17 mouse cellular contexts compared by ENCODE assay signal in the genomic region with DNA sequence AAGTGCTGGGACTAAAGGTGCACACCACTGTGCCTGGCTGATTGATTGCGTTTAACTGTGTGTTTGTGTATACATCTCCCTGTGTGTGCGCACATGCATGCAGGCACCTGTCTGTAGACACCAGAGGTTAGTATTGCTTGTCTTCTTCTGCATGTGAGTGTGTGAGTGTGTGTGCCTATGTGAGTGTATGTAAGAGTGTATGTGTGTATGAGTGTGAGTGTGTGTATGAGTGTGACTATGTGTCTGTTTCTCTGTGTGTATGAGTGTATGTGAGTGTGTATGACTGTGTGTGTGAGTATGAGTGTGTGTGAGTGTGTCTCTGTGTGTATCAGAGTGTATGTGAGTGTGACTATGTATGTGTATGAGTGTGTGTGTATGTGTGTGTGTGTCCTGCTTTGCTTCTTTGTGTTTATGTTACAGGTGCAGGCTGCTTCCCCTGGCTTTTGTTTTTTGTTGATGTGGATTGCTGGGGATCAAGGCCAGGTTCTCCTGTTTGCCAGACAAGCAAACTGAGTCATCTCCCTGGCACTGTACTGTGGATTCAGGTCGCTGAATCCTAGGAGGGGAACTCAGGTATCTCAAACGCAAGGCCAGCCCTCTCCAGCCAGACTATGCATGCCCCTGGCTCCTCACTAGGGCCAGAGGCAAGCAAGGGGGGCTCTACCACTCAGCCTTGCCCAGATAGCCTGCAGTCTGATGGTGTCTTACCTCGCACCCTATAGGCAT. TPM values are rescaled to one million over a fixed set of nuclear protein-coding genes. Genes with fewer than 3 reads are reported as not detected.
DNase-seq lines count a peak whose midpoint lies in the region; ATAC-seq and TF ChIP-seq lines count a peak whose summit lies in the region.
"Had no signal": no experiment of that assay in that cellular context is flagged by ENCODE, and none has a peak within 500 bp of the region (broad histone marks: within the 10 kb centered on the region; RNA-seq: fewer than 3 reads in every experiment).

No protein-coding gene starts in this region.

- peak overlapping the region; percentile 51 for H3K27ac ChIP-seq in heart, embryonic 13.5 days (replicated peaks)
- peak overlapping the region; percentile 46; the same call in 1 of the 2 replicates for H3K27ac ChIP-seq in limb, embryonic 12.5 days
- H3K27ac ChIP-seq in limb, embryonic 10.5 days, result no peak overlapping the region
- no peak overlapping the region for H3K27ac ChIP-seq in MEL (ENCODE audit: control insufficient read depth, low read depth, low read length)
- H3K27ac ChIP-seq in embryonic facial prominence, embryonic 14.5 days (replicated peaks; ENCODE audit: low read depth, low read length), result 0 out of 2 replicates have a peak overlapping the region, but pooled peaks have one; percentile 4
- H3K27ac ChIP-seq: limb, embryonic 13.5 days had no signal

- no peak overlapping the region for H3K9ac ChIP-seq in heart, embryonic 13.5 days
- H3K9ac ChIP-seq in limb, embryonic 12.5 days (replicated peaks), result no peak overlapping the region; the same call in 1 of the 2 replicates
- H3K9ac ChIP-seq in MEL (ENCODE audit: control insufficient read depth, low read depth, low read length, poor library complexity, severe bottlenecking), result no peak overlapping the region
- no peak overlapping the region for H3K9ac ChIP-seq in embryonic facial prominence, embryonic 14.5 days (ENCODE audit: low read depth, low read length)
- H3K9ac ChIP-seq: limb, embryonic 13.5 days had no signal

- no peak for TF ChIP-seq RAD21 in MEL (IDR thresholded peaks at IDR 0.05; ENCODE audit: low read depth, low read length)

- no peaks in the 10 kb centered on the region for H3K36me3 ChIP-seq in heart, embryonic 13.5 days
- no peaks in the 10 kb centered on the region for H3K36me3 ChIP-seq in limb, embryonic 12.5 days
- no peaks in the 10 kb centered on the region for H3K36me3 ChIP-seq in limb, embryonic 10.5 days
- no peaks in the 10 kb centered on the region for H3K36me3 ChIP-seq in MEL (ENCODE audit: control insufficient read depth in 1 of 2, insufficient read depth in 2 of 2, low read length in 2 of 2)
- H3K36me3 ChIP-seq in embryonic facial prominence, embryonic 14.5 days (ENCODE audit: control insufficient read depth, insufficient read depth, low read length), result no peaks in the 10 kb centered on the region
- H3K36me3 ChIP-seq: limb, embryonic 13.5 days had no signal

- no peak for ATAC-seq in heart, embryonic 13.5 days (ENCODE audit: extremely low read depth, insufficient number of reproducible peaks, low FRiP score, low TSS enrichment)
- no peak for ATAC-seq in limb, embryonic 12.5 days (ENCODE audit: insufficient number of reproducible peaks, insufficient read depth, low FRiP score, low TSS enrichment, low read depth)
- ATAC-seq in embryonic facial prominence, embryonic 14.5 days (ENCODE audit: low read depth), result no peak
- ATAC-seq: inflammation-experienced regulatory T-cells, adult 6 months; midbrain, embryonic 16.5 days had no signal

- no peak for TF ChIP-seq POLR2A in MEL (IDR thresholded peaks at IDR 0.05; ENCODE audit: control insufficient read depth in 1 of 2, insufficient read depth in 1 of 2, low read depth in 1 of 2, low read length in 2 of 2, poor library complexity in 1 of 2)

- H3K4me3 ChIP-seq in heart, embryonic 13.5 days, result no peak overlapping the region
- H3K4me3 ChIP-seq in limb, embryonic 12.5 days (replicated peaks), result no peak overlapping the region
- no peak overlapping the region for H3K4me3 ChIP-seq in limb, embryonic 10.5 days
- H3K4me3 ChIP-seq in MEL (ENCODE audit: control insufficient read depth in 1 of 2, insufficient read depth in 1 of 2, low read depth in 2 of 2, low read length in 2 of 2), result no peak overlapping the region
- no peak overlapping the region for H3K4me3 ChIP-seq in embryonic facial prominence, embryonic 14.5 days (ENCODE audit: low read depth, low read length)
- H3K4me3 ChIP-seq: erythroblast, embryonic 14.5 days; limb, embryonic 13.5 days had no signal

- no peak for TF ChIP-seq EP300 in MEL (IDR thresholded peaks at IDR 0.05; ENCODE audit: low read depth in 1 of 2, low read length in 2 of 2)

- no peak overlapping the region for H3K4me2 ChIP-seq in heart, embryonic 13.5 days
- H3K4me2 ChIP-seq in limb, embryonic 12.5 days, result no peak overlapping the region
- H3K4me2 ChIP-seq in embryonic facial prominence, embryonic 14.5 days (ENCODE audit: low read depth, low read length), result no peak overlapping the region
- H3K4me2 ChIP-seq: limb, embryonic 13.5 days had no signal

- no peak for DNase-seq in heart, postnatal 4 days
- no peak for DNase-seq in limb, embryonic 10.5 days (ENCODE audit: low spot score)
- DNase-seq in MEL (ENCODE audit: low read depth, low spot score), result no peak
- DNase-seq in embryonic facial prominence, embryonic 14.5 days (ENCODE audit: low spot score), result no peak
- DNase-seq in thymus, postnatal 36 days, result no peak
- DNase-seq: cerebellum, adult 11 months; lung, postnatal 14 days had no signal

- no peak for TF ChIP-seq CTCF in MEL (IDR thresholded peaks at IDR 0.05 in 2 of 3, conservative IDR thresholded peaks at IDR 0.05 in 1 of 3; ENCODE audit: control insufficient read depth in 1 of 3, insufficient read depth in 1 of 3, low read depth in 2 of 3, low read length in 3 of 3, poor library complexity in 1 of 3, severe bottlenecking in 1 of 3)

- H3K27me3 ChIP-seq in heart, embryonic 13.5 days (replicated peaks), result no peaks in the 10 kb centered on the region
- H3K27me3 ChIP-seq in limb, embryonic 12.5 days, result no peaks in the 10 kb centered on the region
- no peaks in the 10 kb centered on the region for H3K27me3 ChIP-seq in limb, embryonic 10.5 days (ENCODE audit: low read depth, poor library complexity, severe bottlenecking)
- peaks cover 5 to 8% of the 10 kb centered on the region in 2 experiments for H3K27me3 ChIP-seq in MEL (ENCODE audit: control insufficient read depth in 1 of 2, insufficient read depth in 2 of 2, low read length in 2 of 2)
- no peaks in the 10 kb centered on the region for H3K27me3 ChIP-seq in embryonic facial prominence, embryonic 14.5 days (replicated peaks; ENCODE audit: control insufficient read depth, insufficient read depth, low read length)
- H3K27me3 ChIP-seq: limb, embryonic 13.5 days had no signal

- no peaks in the 10 kb centered on the region for H3K79me2 ChIP-seq in MEL (ENCODE audit: control insufficient read depth, insufficient read depth, low read length, poor library complexity)

- no peaks in the 10 kb centered on the region for H3K4me1 ChIP-seq in heart, embryonic 13.5 days
- H3K4me1 ChIP-seq in limb, embryonic 12.5 days (replicated peaks), result no peaks in the 10 kb centered on the region; the same call in 1 of the 2 replicates
- 0 out of 2 replicates have a peak, but pooled peaks cover 11% of the 10 kb centered on the region for H3K4me1 ChIP-seq in limb, embryonic 10.5 days
- no peaks in the 10 kb centered on the region for H3K4me1 ChIP-seq in MEL (ENCODE audit: control insufficient read depth in 1 of 2, insufficient read depth in 2 of 2, low read length in 2 of 2)
- no peaks in the 10 kb centered on the region for H3K4me1 ChIP-seq in embryonic facial prominence, embryonic 14.5 days (ENCODE audit: control insufficient read depth, insufficient read depth, low read length)

- 65% methylated on average over 5 of the region's 5 CpGs for WGBS in heart, embryonic 13.5 days
- WGBS in limb, embryonic 12.5 days, result 79% methylated on average over 5 of the region's 5 CpGs
- WGBS in limb, embryonic 10.5 days, result 76% methylated on average over 5 of the region's 5 CpGs
- 62% methylated on average over 5 of the region's 5 CpGs for WGBS in embryonic facial prominence, embryonic 14.5 days

- peaks cover 6% of the 10 kb centered on the region; the same call in 1 of the 2 replicates for H3K9me3 ChIP-seq in heart, embryonic 13.5 days
- H3K9me3 ChIP-seq in limb, embryonic 12.5 days, result no peaks in the 10 kb centered on the region
- H3K9me3 ChIP-seq in limb, embryonic 10.5 days (replicated peaks), result no peaks in the 10 kb centered on the region
- 0 out of 2 replicates have a peak, but pooled peaks cover 2% of the 10 kb centered on the region for H3K9me3 ChIP-seq in MEL (replicated peaks; ENCODE audit: insufficient read depth, low read length)
- peaks cover 3% of the 10 kb centered on the region; the same call in 1 of the 2 replicates for H3K9me3 ChIP-seq in embryonic facial prominence, embryonic 14.5 days (ENCODE audit: control insufficient read depth, low read length)

RNA-seq across cellular contexts. Expression of a gene that starts 13.4 kb away (rescaled TPM):
- 48.4 and 50.3 TPM in 2 replicates for polyA plus RNA-seq in heart, embryonic 13.5 days (2015; fragmentation: Nextera tagmentation; extraction: Ambion mirVana)
- total RNA-seq in heart, postnatal 4 days (2021), result 10 to 100 TPM; 61.4 to 70.0 TPM
- 38.3 and 38.9 TPM in 2 replicates for polyA plus RNA-seq in limb, embryonic 12.5 days (2016; fragmentation: Nextera tagmentation; extraction: Ambion mirVana)
- polyA plus RNA-seq in limb, embryonic 10.5 days (2016; fragmentation: Nextera tagmentation; extraction: Ambion mirVana), result 46.0 and 52.0 TPM in 2 replicates
- total RNA-seq in MEL (2012; rRNA removed), result 3.3 and 5.0 TPM in 2 replicates
- 10 to 100 TPM in 1 of 2 experiments, not detected in 1; 21.3 TPM for polyA plus RNA-seq in MEL (2012; ENCODE audit: insufficient read depth in 1 of 2, insufficient read length in 2 of 2, low read depth in 1 of 2, low replicate concordance in 2 of 2, missing spikeins in 1 of 2)
- polyA plus RNA-seq in embryonic facial prominence, embryonic 14.5 days (2014; fragmentation: Nextera tagmentation; extraction: Ambion mirVana), result 28.3 and 30.2 TPM in 2 replicates

RNA-seq across cellular contexts. Expression of a gene that starts 30.5 kb away (rescaled TPM):
- 1.6 and 2.3 TPM in 2 replicates for polyA plus RNA-seq in heart, embryonic 13.5 days (2015; fragmentation: Nextera tagmentation; extraction: Ambion mirVana)
- total RNA-seq in heart, postnatal 4 days (2021), result not detected
- polyA plus RNA-seq in limb, embryonic 12.5 days (2016; fragmentation: Nextera tagmentation; extraction: Ambion mirVana), result 0.99 and 1.1 TPM in 2 replicates
- polyA plus RNA-seq in limb, embryonic 10.5 days (2016; fragmentation: Nextera tagmentation; extraction: Ambion mirVana), result 1.2 and 1.6 TPM in 2 replicates
- not detected in 2 replicates for total RNA-seq in MEL (2012; rRNA removed)
- under 1 TPM in 1 of 2 experiments, not detected in 1; 0.25 TPM for polyA plus RNA-seq in MEL (2012; ENCODE audit: insufficient read depth in 1 of 2, insufficient read length in 2 of 2, low read depth in 1 of 2, low replicate concordance in 2 of 2, missing spikeins in 1 of 2)
- polyA plus RNA-seq in embryonic facial prominence, embryonic 14.5 days (2014; fragmentation: Nextera tagmentation; extraction: Ambion mirVana), result 0.41 and 0.54 TPM in 2 replicates
- total RNA-seq: common myeloid progenitor, adult 5-6 weeks; gastrocnemius, adult 8-10 months; layer of hippocampus, postnatal 25 days had no signal
- polyA plus RNA-seq: inflammation-experienced regulatory T-cells, adult 6 months; testis, adult 2 months had no signal

RNA-seq across cellular contexts. Expression of a gene that starts 52.2 kb away (rescaled TPM):
- 8.5 and 9.2 TPM in 2 replicates for polyA plus RNA-seq in heart, embryonic 13.5 days (2015; fragmentation: Nextera tagmentation; extraction: Ambion mirVana)
- total RNA-seq in heart, postnatal 4 days (2021), result 10 to 100 TPM in 1 of 2 experiments, 1 to 10 TPM in 1; 8.9 to 10.3 TPM
- 7.3 and 8.8 TPM in 2 replicates for polyA plus RNA-seq in limb, embryonic 12.5 days (2016; fragmentation: Nextera tagmentation; extraction: Ambion mirVana)
- polyA plus RNA-seq in limb, embryonic 10.5 days (2016; fragmentation: Nextera tagmentation; extraction: Ambion mirVana), result 2.7 and 5.0 TPM in 2 replicates
- 19.0 and 22.9 TPM in 2 replicates for total RNA-seq in MEL (2012; rRNA removed)
- polyA plus RNA-seq in MEL (2012; ENCODE audit: insufficient read depth in 1 of 2, insufficient read length in 2 of 2, low read depth in 1 of 2, low replicate concordance in 2 of 2, missing spikeins in 1 of 2), result 10 to 100 TPM in 1 of 2 experiments, not detected in 1; 44.2 TPM
- polyA plus RNA-seq in embryonic facial prominence, embryonic 14.5 days (2014; fragmentation: Nextera tagmentation; extraction: Ambion mirVana), result 21.6 and 25.3 TPM in 2 replicates

Comparison
In these comparisons a context has a peak if more than half of its experiments do, and no peak if none do; other contexts are left out.
1. H3K27ac ChIP-seq: peak in heart, embryonic 13.5 days (single experiment), limb, embryonic 12.5 days (single experiment) and embryonic facial prominence, embryonic 14.5 days (single experiment); none in limb, embryonic 10.5 days (single experiment) and MEL (single experiment).